Mouse (Mus musculus) heart, adult 10 weeks (tissue): ENCODE measurements around the gene Carhsp1. TPM values are rescaled to one million over a fixed set of nuclear protein-coding genes. Genes with fewer than 3 reads are reported as not detected.

Experiments
- polyA plus RNA-seq: library from polyadenylated mRNA; stranded (reverse); fragments of 350-450 nt; fragmentation: Illumina TruSeq; extraction: RNeasy Lipid Tissue Mini Kit (QIAGEN cat#74804); gene quantifications from one replicate; pipeline ENCODE4 v1.2.3, GENCODE M21; 2014; ENCODE audit warnings: low read depth, low replicate concordance

Gene Carhsp1
- 21.2 TPM for polyA plus RNA-seq

GRCm38 (mm10) chr16:8671551-8672349 lies at the start of gene Carhsp1:
Gene Carhsp1, minus strand, starts transcription at chr16:8672155.

DNA sequence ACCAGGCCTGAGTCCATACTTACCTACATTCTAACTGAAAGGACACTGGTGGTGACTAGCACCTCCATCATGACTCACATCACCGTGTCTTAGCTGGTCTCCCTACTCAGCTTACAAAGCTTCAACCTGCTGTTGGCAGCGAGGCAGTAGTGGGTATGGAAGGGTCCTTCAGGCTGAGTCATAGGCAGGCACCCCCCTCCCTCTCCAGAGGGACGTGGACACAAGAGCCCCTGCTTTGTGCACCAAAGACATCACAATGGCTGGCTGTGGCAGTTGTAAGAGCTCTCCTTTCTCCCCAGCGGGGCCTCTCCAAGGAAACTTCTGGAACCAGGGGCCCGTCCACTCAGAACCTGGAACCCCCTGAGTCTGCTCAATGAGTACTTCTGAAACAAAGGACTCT lies 8.5 kb upstream of the Carhsp1 start, which contains the start of gene Gm5767:
Gene Gm5767, plus strand, starts transcription at position 301 of the 400 bp plus-strand sequence.

DNA sequence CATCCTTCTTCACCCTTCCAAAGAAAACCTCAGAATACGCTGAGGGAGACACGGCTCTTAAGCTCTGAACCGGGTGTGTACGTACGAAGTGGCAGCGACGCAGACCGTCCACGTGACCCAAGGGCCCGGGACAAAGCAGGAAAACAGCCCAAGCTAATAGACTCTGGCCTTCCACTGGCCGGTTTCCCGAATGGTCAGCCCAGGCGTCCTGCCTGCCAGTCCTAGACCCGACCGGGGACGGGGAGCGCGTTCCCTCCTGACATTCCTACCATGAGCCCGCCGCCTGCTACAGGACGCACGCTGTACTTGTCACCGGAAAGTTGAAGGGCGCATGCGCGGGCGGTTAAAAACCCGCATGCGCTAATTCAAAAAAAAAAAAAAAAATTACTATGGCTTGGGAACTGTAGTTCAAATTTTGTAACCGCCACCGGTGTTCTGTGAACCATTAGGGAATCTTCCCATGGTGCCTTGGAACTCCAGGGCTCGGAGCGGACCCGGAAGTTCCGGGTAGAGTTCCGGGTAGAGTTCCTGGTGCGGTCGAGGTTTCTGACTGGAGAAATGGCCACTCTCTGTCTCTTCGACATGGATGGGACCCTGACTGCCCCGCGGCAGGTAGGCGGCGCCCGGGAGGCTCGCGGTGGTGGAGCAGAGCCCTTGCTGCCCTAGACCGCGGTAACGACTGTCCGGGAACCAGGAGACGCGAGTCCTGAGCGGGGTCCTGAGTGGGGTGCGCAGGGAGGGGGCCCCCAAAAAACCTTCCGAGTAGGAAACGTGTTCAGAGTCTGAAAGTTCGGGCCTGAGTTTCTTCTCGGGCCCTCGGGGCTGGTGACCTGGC lies 34.5 kb downstream of the Carhsp1 start, which contains the start of the genes Pmm2 and Tmem186:
Gene Pmm2, plus strand, starts transcription at position 458 of the 835 bp plus-strand sequence.
Gene Tmem186, minus strand, starts transcription at position 496 of the 835 bp plus-strand sequence.

Other genes with a start within 250 kb of the Carhsp1 start
- not detected for gene Tmem114, start 247.0 kb downstream of the Carhsp1 start, polyA plus RNA-seq
- 29.8 TPM for gene Mettl22, start 201.4 kb downstream of the Carhsp1 start, polyA plus RNA-seq
- 16.2 TPM for gene Abat, start 158.7 kb downstream of the Carhsp1 start, polyA plus RNA-seq
- 42.2 TPM for gene Pmm2, start 34.5 kb downstream of the Carhsp1 start, polyA plus RNA-seq
- gene Tmem186, start 34.4 kb downstream of the Carhsp1 start, polyA plus RNA-seq: 21.8 TPM
- gene Gm5767, start 8.6 kb upstream of the Carhsp1 start, polyA plus RNA-seq: not detected
- 51.5 TPM for gene Usp7, start 120.2 kb upstream of the Carhsp1 start, polyA plus RNA-seq
- gene 1810013L24Rik, start 157.9 kb upstream of the Carhsp1 start, polyA plus RNA-seq: 69.0 TPM